Mouse (Mus musculus): ENCODE measurements around the gene Ankrd26. TPM values are rescaled to one million over a fixed set of nuclear protein-coding genes. Genes with fewer than 3 reads are reported as not detected.
"Not testable (repeated sequence)": the region's sequence is repeated elsewhere in the genome, so short reads cannot be mapped to it uniquely, and the experiment has no call there.

Ankrd26 gene
- polyA plus RNA-seq, 1 experiment = 1.2 TPM

DNA sequence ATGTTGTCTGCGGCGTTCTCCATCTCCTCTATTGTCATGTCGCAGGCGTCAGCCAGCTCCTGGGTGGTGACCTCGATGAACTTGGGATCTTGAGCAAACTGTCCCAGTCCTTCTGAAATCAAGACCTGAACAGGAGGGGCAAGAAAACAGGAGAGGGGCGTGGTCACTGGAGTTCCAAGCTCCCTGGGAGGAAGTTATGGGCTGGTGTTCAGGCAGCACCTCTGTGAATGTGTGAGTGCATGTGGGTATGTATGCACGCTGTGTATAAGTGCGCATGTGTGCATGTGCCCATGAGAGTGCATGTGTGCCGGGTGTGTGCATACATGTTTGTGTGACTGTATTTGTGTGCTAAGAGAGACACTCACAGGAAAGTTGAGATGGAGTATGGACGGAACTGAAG is 32.0 kb upstream of the Ankrd26 start:
- no peak overlapping the region for H3K27ac ChIP-seq (ENCODE audit: insufficient read depth, low read length)
- H3K36me3 ChIP-seq (ENCODE audit: control insufficient read depth, insufficient read depth, low read length) = no peaks in the 10 kb centered on the region
- no peaks in the 10 kb centered on the region for H3K4me1 ChIP-seq (ENCODE audit: control insufficient read depth, insufficient read depth, insufficient read length)
- 27% methylated on average over 10 of the region's 10 CpGs for WGBS
- no peak overlapping the region for H3K4me3 ChIP-seq (ENCODE audit: extremely low read depth, insufficient read depth, insufficient read length)
- peaks cover 4% of the 10 kb centered on the region for H3K27me3 ChIP-seq (ENCODE audit: control insufficient read depth, insufficient read depth, low read length)
- no peak for DNase-seq (ENCODE audit: low read depth in 1 of 2, low spot score in 2 of 2)
- TF ChIP-seq CTCF (IDR thresholded peaks at IDR 0.05; ENCODE audit: extremely low read depth, insufficient read depth, insufficient read length, insufficient replicate concordance) (no peak), POLR2A (IDR thresholded peaks at IDR 0.05; ENCODE audit: low read depth, low read length) (no peak)

DNA sequence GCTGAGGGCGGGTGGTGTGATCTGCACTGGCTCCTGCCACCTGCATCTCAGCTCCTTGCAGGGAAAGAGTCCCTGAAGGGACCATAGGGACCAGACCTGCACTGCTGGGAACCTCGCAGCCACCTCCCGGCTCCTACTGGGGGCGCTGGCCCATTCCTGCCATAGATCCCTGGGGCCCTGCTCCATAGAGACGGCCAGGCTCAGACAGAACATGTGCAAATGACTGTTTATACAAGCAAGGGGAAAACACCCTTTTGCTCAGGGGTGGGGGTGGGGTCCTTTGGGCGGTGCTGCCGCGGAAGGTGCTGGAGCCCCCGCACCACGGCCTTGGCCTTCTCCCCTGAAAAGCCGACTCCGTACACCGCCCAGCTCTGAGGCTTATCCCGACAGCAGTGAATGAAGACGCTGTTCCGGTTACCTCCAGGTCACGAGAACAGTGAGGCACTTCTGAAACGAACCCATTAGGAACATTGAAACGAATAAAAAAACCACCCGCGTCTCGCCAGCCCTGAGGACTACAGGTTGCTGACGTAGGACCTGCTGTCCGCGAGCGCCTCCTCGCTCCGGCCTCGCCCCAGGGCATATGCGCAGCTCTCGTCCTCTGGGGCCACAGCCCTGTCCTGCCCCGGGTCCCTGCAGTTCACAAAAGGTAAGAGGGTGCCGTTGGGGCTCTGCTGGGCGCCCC is 31.5 kb upstream of the Ankrd26 start:
- TF ChIP-seq POLR2A (IDR thresholded peaks at IDR 0.05; ENCODE audit: low read depth, low read length) = no peak
- Histone ChIP-seq H3K27ac (ENCODE audit: insufficient read depth, low read length) (no peak overlapping the region), H3K27me3 (ENCODE audit: control insufficient read depth, insufficient read depth, low read length) (peaks cover 4% of the 10 kb centered on the region), H3K36me3 (ENCODE audit: control insufficient read depth, insufficient read depth, low read length) (no peaks in the 10 kb centered on the region), H3K4me3 (ENCODE audit: extremely low read depth, insufficient read depth, insufficient read length) (no peak overlapping the region; the same call in 1 of the 2 replicates), H3K4me1 (ENCODE audit: control insufficient read depth, insufficient read depth, insufficient read length) (no peaks in the 10 kb centered on the region)
- no peak for DNase-seq (ENCODE audit: low read depth in 1 of 2, low spot score in 2 of 2)
- WGBS = 3% methylated on average over 34 of the region's 34 CpGs

DNA sequence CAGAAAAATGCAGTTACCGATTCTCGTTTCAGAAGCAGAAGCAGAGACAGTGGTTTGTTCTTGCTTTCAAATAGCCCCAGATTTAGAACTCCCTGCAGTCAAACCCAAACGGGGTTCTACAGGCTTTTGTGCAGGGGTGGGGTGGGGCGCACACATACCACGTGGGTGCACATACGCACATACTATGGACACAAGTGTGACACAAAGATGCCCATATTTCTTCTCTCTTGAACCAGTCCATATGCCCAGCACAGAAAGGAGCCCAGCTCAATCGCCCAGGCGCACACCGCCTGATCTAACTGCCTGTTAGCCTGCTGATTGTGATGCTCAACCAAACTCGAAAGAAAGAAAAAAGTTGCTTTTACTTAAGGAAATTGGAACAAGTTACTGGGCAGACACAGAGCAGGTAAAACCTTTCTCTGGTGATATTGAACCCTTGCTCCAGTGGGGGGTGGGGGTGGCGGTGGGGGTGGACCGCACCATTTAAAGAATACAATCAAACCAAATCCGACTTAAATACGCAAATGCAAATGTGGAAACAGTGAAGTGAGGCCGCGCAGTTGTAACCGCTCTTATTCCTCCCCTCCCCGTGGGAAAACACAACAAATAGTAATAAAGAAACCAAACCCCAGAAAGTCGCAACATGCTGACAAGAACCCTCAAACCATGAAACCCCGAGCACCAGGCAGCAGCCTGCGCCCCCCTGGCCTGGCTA is 30.8 kb upstream of the Ankrd26 start:
- Histone ChIP-seq H3K36me3 (ENCODE audit: control insufficient read depth, insufficient read depth, low read length) (no peaks in the 10 kb centered on the region), H3K27me3 (ENCODE audit: control insufficient read depth, insufficient read depth, low read length) (peaks cover 4% of the 10 kb centered on the region), H3K4me3 (ENCODE audit: extremely low read depth, insufficient read depth, insufficient read length) (no peak overlapping the region), H3K4me1 (ENCODE audit: control insufficient read depth, insufficient read depth, insufficient read length) (no peaks in the 10 kb centered on the region), H3K27ac (ENCODE audit: insufficient read depth, low read length) (no peak overlapping the region)
- 27% methylated on average over 21 of the region's 21 CpGs for WGBS
- TF ChIP-seq POLR2A (IDR thresholded peaks at IDR 0.05; ENCODE audit: low read depth, low read length) (no peak), CTCF (IDR thresholded peaks at IDR 0.05; ENCODE audit: extremely low read depth, insufficient read depth, insufficient read length, insufficient replicate concordance) (no peak)
- DNase-seq (ENCODE audit: low read depth in 1 of 2, low spot score in 2 of 2) = no peak

DNA sequence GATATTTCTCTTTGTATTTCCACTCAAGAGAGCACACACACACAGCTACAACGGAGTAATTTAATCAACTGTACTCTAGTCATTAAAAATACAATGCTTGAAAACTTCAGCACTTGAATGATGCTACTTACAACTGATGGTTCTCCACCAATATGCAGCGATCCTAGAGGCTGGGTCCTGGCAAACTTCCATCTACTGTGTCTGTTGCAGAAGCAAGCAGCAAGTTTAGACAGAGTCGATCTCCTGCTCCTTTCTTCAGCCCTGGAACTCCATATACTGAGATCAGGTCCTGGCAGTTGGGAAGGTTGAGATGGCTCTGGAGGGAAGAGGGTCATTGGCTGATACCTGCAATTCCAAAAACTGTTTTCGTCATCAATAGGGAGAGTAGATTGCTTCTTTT is 16.7 kb upstream of the Ankrd26 start:
- H3K27me3 ChIP-seq (ENCODE audit: control insufficient read depth, insufficient read depth, low read length); H3K27ac ChIP-seq (ENCODE audit: insufficient read depth, low read length); H3K4me3 ChIP-seq (ENCODE audit: extremely low read depth, insufficient read depth, insufficient read length); H3K4me1 ChIP-seq (ENCODE audit: control insufficient read depth, insufficient read depth, insufficient read length); DNase-seq (ENCODE audit: low read depth in 1 of 2, low spot score in 2 of 2); H3K36me3 ChIP-seq (ENCODE audit: control insufficient read depth, insufficient read depth, low read length): not testable (repeated sequence)
- 79% methylated on average over 4 of the region's 4 CpGs for WGBS

DNA sequence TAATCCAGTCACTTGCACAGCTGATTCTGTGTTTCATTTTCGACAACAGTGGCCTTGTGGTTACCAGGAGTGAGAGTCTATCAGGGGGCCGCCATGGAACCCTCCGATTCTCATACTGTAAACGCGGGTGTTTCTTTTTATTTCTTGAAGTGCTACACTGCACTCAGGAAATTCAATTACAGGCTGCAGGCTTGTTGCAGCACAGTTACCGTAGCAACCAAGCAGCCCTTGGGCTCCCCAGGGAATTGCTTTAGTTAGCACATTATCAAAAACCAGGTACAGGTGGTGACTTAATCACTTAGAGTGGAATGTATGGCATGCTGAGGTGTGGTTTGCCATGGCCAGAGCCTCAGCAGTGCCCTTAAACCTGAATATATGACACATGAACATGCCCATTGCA is 12.3 kb upstream of the Ankrd26 start:
- 84% methylated on average over 6 of the region's 6 CpGs for WGBS
- Histone ChIP-seq H3K4me1 (ENCODE audit: control insufficient read depth, insufficient read depth, insufficient read length) (no peaks in the 10 kb centered on the region), H3K27me3 (ENCODE audit: control insufficient read depth, insufficient read depth, low read length) (no peaks in the 10 kb centered on the region), H3K36me3 (ENCODE audit: control insufficient read depth, insufficient read depth, low read length) (no peaks in the 10 kb centered on the region), H3K4me3 (ENCODE audit: extremely low read depth, insufficient read depth, insufficient read length) (no peak overlapping the region), H3K27ac (ENCODE audit: insufficient read depth, low read length) (no peak overlapping the region)
- TF ChIP-seq CTCF (IDR thresholded peaks at IDR 0.05; ENCODE audit: extremely low read depth, insufficient read depth, insufficient read length, insufficient replicate concordance) (no peak), POLR2A (IDR thresholded peaks at IDR 0.05; ENCODE audit: low read depth, low read length) (no peak)
- DNase-seq (ENCODE audit: low read depth in 1 of 2, low spot score in 2 of 2) = no peak

DNA sequence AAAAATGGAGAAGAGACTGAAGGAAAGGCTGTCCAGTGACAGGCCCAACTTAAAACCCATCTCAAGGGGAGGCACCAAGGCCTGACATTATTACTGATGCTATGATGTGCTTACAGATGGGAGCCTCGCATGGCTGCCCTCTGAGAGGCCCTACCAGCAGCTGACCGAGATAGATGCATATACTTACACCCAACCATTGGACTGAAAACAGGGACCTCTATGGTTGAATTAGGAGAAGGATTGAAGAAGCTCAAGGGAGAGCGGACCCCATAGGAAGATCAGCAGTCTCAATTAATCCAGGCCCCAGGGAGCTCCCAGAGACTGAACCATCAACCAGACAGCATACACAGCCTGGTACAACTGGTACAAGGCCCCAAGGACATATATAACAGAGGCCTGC is 5.8 kb upstream of the Ankrd26 start:
- Histone ChIP-seq H3K27me3 (ENCODE audit: control insufficient read depth, insufficient read depth, low read length) (no peaks in the 10 kb centered on the region), H3K27ac (ENCODE audit: insufficient read depth, low read length) (no peak overlapping the region), H3K4me3 (ENCODE audit: extremely low read depth, insufficient read depth, insufficient read length) (no peak overlapping the region), H3K36me3 (ENCODE audit: control insufficient read depth, insufficient read depth, low read length) (no peaks in the 10 kb centered on the region), H3K4me1 (ENCODE audit: control insufficient read depth, insufficient read depth, insufficient read length) (no peaks in the 10 kb centered on the region)
- 93% methylated on average over 3 of the region's 3 CpGs for WGBS
- DNase-seq (ENCODE audit: low read depth in 1 of 2, low spot score in 2 of 2) = no peak
- TF ChIP-seq POLR2A (IDR thresholded peaks at IDR 0.05; ENCODE audit: low read depth, low read length) (no peak), CTCF (IDR thresholded peaks at IDR 0.05; ENCODE audit: extremely low read depth, insufficient read depth, insufficient read length, insufficient replicate concordance) (no peak)

DNA sequence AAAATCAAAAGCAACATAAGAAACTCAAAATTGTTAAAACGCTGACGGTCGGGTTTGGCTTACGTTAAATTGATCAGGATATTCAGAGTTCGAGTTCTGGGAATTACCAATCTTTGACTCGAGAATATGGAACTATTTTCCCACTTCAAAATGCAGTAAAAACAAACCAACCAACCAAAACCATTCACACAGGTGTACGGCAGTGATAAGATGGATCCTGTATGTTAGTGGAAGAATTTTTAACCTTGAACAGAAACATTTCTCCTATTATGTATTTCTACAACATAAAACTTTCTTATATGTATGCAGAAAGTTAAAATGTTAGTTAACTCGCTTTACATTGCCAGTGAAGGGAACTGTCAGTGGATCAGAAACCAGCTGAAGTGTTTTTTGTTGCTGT is 801 bp downstream of the Ankrd26 start:
- no peaks in the 10 kb centered on the region; the same call in 1 of the 2 replicates for H3K36me3 ChIP-seq (ENCODE audit: control insufficient read depth, insufficient read depth, low read length)
- no peak for TF ChIP-seq CTCF (IDR thresholded peaks at IDR 0.05; ENCODE audit: extremely low read depth, insufficient read depth, insufficient read length, insufficient replicate concordance)
- no peak for TF ChIP-seq POLR2A (IDR thresholded peaks at IDR 0.05; ENCODE audit: low read depth, low read length)
- no peak overlapping the region for H3K27ac ChIP-seq (ENCODE audit: insufficient read depth, low read length)
- H3K27me3 ChIP-seq (ENCODE audit: control insufficient read depth, insufficient read depth, low read length) = no peaks in the 10 kb centered on the region
- no peak for DNase-seq (ENCODE audit: low read depth in 1 of 2, low spot score in 2 of 2)
- peak overlapping the region; percentile 86; the same call in 1 of the 2 replicates for H3K4me3 ChIP-seq (ENCODE audit: extremely low read depth, insufficient read depth, insufficient read length)
- H3K4me1 ChIP-seq (ENCODE audit: control insufficient read depth, insufficient read depth, insufficient read length) = peaks cover 5% of the 10 kb centered on the region; the same call in 1 of the 2 replicates
- WGBS = 70% methylated on average over 8 of the region's 8 CpGs
